9 mouse cellular contexts compared by ENCODE assay signal in the genomic region with DNA sequence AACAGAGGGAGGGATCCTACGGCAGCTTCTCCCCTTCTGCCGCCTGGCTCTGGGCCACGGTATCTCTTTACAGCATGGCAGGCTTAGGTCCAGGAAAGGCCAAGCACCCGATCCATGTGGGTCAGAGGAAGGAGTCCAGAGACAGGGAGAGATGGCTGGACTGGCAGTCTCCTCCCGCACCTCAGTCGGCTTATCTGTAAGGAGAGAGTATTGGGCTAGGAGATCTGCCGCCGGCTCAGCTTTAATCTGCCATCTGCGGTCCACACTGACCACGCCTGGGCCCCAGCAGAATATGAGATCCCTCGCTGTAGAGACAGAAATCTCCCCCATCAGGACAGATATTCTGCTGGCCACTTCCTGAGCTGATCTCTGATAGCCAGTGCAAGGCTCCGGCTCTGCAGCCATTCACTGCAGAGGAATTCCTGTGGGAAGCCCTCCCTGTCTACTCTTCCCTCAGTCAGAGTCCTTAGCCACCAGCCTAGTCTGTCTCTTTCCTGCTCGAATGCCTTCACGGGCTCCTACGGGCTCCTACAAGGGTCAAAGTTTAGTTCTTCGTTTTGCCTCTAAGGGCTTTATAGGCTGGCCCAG. TPM values are rescaled to one million over a fixed set of nuclear protein-coding genes. Genes with fewer than 3 reads are reported as not detected.
A peak's percentile ranks its signal among the peaks of the same experiment; 100 is the strongest.
DNase-seq lines count a peak whose midpoint lies in the region; ATAC-seq and TF ChIP-seq lines count a peak whose summit lies in the region.
"Had no signal": no experiment of that assay in that cellular context is flagged by ENCODE, and none has a peak within 500 bp of the region (broad histone marks: within the 10 kb centered on the region; RNA-seq: fewer than 3 reads in every experiment).

No protein-coding gene starts in this region.

- no peak for ATAC-seq in neural tube, embryonic 11.5 days (ENCODE audit: insufficient read depth, low FRiP score, low TSS enrichment)
- ATAC-seq in neural tube, embryonic 15.5 days (ENCODE audit: low FRiP score), result no peak
- ATAC-seq in lung, postnatal 0 days, result peak; percentile 23
- ATAC-seq in activated CD4-positive, CD25-positive, alpha-beta regulatory T cell, adult 4 months, result no peak
- ATAC-seq: Patski had no signal

- WGBS in neural tube, embryonic 11.5 days, result 57% methylated on average over 16 of the region's 16 CpGs
- WGBS in neural tube, embryonic 15.5 days, result 60% methylated on average over 16 of the region's 16 CpGs
- 33% methylated on average over 16 of the region's 16 CpGs for WGBS in kidney, adult 2 months
- WGBS in lung, postnatal 0 days, result 35% methylated on average over 16 of the region's 16 CpGs

- no peak for TF ChIP-seq CTCF in gastrocnemius, adult 2 months (IDR thresholded peaks at IDR 0.05)
- no peak for TF ChIP-seq CTCF in kidney, adult 2 months (conservative IDR thresholded peaks at IDR 0.05; ENCODE audit: insufficient read depth, insufficient read length, low read depth, low read length)
- TF ChIP-seq CTCF in lung, postnatal 0 days (IDR thresholded peaks at IDR 0.05), result no peak

- H3K4me1 ChIP-seq in neural tube, embryonic 11.5 days (ENCODE audit: control insufficient read depth, insufficient read depth, low read length), result peaks cover 14% of the 10 kb centered on the region
- peaks cover 15% of the 10 kb centered on the region for H3K4me1 ChIP-seq in neural tube, embryonic 15.5 days
- H3K4me1 ChIP-seq in kidney, adult 2 months (ENCODE audit: control insufficient read depth, insufficient read depth, low read length), result peaks cover 8% of the 10 kb centered on the region; the same call in 1 of the 2 replicates
- peaks cover 32% of the 10 kb centered on the region for H3K4me1 ChIP-seq in lung, postnatal 0 days (ENCODE audit: insufficient read depth, low read depth, low read length)

- no peaks in the 10 kb centered on the region for H3K36me3 ChIP-seq in neural tube, embryonic 11.5 days (ENCODE audit: control insufficient read depth, insufficient read depth, low read length)
- no peaks in the 10 kb centered on the region for H3K36me3 ChIP-seq in neural tube, embryonic 15.5 days
- H3K36me3 ChIP-seq in kidney, adult 2 months (ENCODE audit: control insufficient read depth, insufficient read depth, low read length), result no peaks in the 10 kb centered on the region
- no peaks in the 10 kb centered on the region for H3K36me3 ChIP-seq in lung, postnatal 0 days (ENCODE audit: insufficient read depth, low read length)

- no peaks in the 10 kb centered on the region for H3K27me3 ChIP-seq in neural tube, embryonic 11.5 days (ENCODE audit: control insufficient read depth, insufficient read depth, low read length)
- H3K27me3 ChIP-seq in neural tube, embryonic 15.5 days (replicated peaks), result no peaks in the 10 kb centered on the region
- H3K27me3 ChIP-seq in kidney, adult 2 months (replicated peaks; ENCODE audit: control insufficient read depth, insufficient read depth, low read length), result no peaks in the 10 kb centered on the region
- no peaks in the 10 kb centered on the region for H3K27me3 ChIP-seq in lung, postnatal 0 days (replicated peaks; ENCODE audit: insufficient read depth, low read length)
- H3K27me3 ChIP-seq: Patski had no signal

- TF ChIP-seq POLR2A in kidney, adult 2 months (IDR thresholded peaks at IDR 0.05; ENCODE audit: low read depth, low read length), result no peak

- intact Hi-C loops in gastrocnemius, adult 2 months (cut with DNase I), result loop anchor here (10.0 kb wide), 1 partner anchor 952 kb away; a partner anchor contains a TSS

- H3K9ac ChIP-seq in neural tube, embryonic 11.5 days (ENCODE audit: low read length), result peak overlapping the region; percentile 32; the same call in 1 of the 2 replicates
- H3K9ac ChIP-seq in neural tube, embryonic 15.5 days (replicated peaks), result no peak overlapping the region
- H3K9ac ChIP-seq in lung, postnatal 0 days (replicated peaks; ENCODE audit: low read depth), result no peak overlapping the region

- no peaks in the 10 kb centered on the region for H3K9me3 ChIP-seq in neural tube, embryonic 11.5 days (ENCODE audit: control insufficient read depth, low read length)
- no peaks in the 10 kb centered on the region for H3K9me3 ChIP-seq in neural tube, embryonic 15.5 days (replicated peaks)
- no peaks in the 10 kb centered on the region for H3K9me3 ChIP-seq in lung, postnatal 0 days (ENCODE audit: low read length)

- no peak for TF ChIP-seq EP300 in lung, postnatal 0 days (IDR thresholded peaks at IDR 0.05)

- H3K4me3 ChIP-seq in neural tube, embryonic 11.5 days (ENCODE audit: low read depth, low read length), result no peak overlapping the region
- no peak overlapping the region for H3K4me3 ChIP-seq in neural tube, embryonic 15.5 days (replicated peaks)
- H3K4me3 ChIP-seq in gastrocnemius, adult 2 months, result peak overlapping the region; percentile 61
- peak overlapping the region; percentile 35 for H3K4me3 ChIP-seq in kidney, adult 2 months (ENCODE audit: insufficient read depth, low read depth, low read length)
- H3K4me3 ChIP-seq in lung, postnatal 0 days (ENCODE audit: low read depth, low read length), result no peak overlapping the region

- peak overlapping the region; percentile 12; the same call in 1 of the 2 replicates for H3K4me2 ChIP-seq in neural tube, embryonic 11.5 days (ENCODE audit: low read depth)
- no peak overlapping the region for H3K4me2 ChIP-seq in neural tube, embryonic 15.5 days
- H3K4me2 ChIP-seq in lung, postnatal 0 days (replicated peaks; ENCODE audit: low read depth, low read length), result no peak overlapping the region

- 0 out of 2 replicates have a peak overlapping the region, but pooled peaks have one; percentile 27 for H3K27ac ChIP-seq in neural tube, embryonic 11.5 days (ENCODE audit: low read depth, low read length)
- H3K27ac ChIP-seq in neural tube, embryonic 15.5 days (replicated peaks), result no peak overlapping the region
- peak overlapping the region; percentile 93 for H3K27ac ChIP-seq in gastrocnemius, adult 2 months
- H3K27ac ChIP-seq in kidney, adult 2 months (ENCODE audit: insufficient read depth, low read depth, low read length), result peak overlapping the region; percentile 51
- H3K27ac ChIP-seq in lung, postnatal 0 days (ENCODE audit: low read length), result peak overlapping the region; percentile 57

- DNase-seq in neural tube, embryonic 11.5 days (ENCODE audit: low spot score), result no peak
- peak; percentile 90 for DNase-seq in gastrocnemius, adult 2 months
- DNase-seq in kidney, adult 2 months, result peak; percentile 71
- peak; percentile 24 for DNase-seq in lung, postnatal 0 days (ENCODE audit: low spot score)
- no peak for DNase-seq in layer of hippocampus, adult 9-10 months (ENCODE audit: low spot score)
- no peak for DNase-seq in layer of hippocampus, adult 8-10 months (ENCODE audit: low spot score in 2 of 2)

RNA-seq across cellular contexts. Expression of a gene that starts 8.0 kb away (rescaled TPM):
- polyA plus RNA-seq in neural tube, embryonic 11.5 days (2014; fragmentation: Nextera tagmentation; extraction: Ambion mirVana), result 97.9 and 110 TPM in 2 replicates
- polyA plus RNA-seq in neural tube, embryonic 15.5 days (2015; fragmentation: Nextera tagmentation; extraction: Ambion mirVana), result 20.6 and 29.3 TPM in 2 replicates
- 10 to 100 TPM; 14.1 to 46.8 TPM for total RNA-seq in gastrocnemius, adult 2 months (2021)
- 20.3 and 23.7 TPM in 2 replicates for polyA plus RNA-seq in kidney, adult 2 months (2012; rRNA removed)
- 177 and 184 TPM in 2 replicates for polyA plus RNA-seq in lung, postnatal 0 days (2015; fragmentation: Nextera tagmentation; extraction: Ambion mirVana)
- 10 to 100 TPM; 14.4 to 18.4 (median 17.3) TPM for total RNA-seq in layer of hippocampus, adult 8-10 months (2022)
- polyA plus RNA-seq in activated CD4-positive, CD25-positive, alpha-beta regulatory T cell, adult 4 months (2017; shearing (Covaris generic)), result 100 to 1,000 TPM; 174 to 181 TPM

RNA-seq across cellular contexts. Expression of a gene that starts 24.1 kb away (rescaled TPM):
- 0.15 TPM in 1 of 2 replicates, not detected in the other for polyA plus RNA-seq in neural tube, embryonic 11.5 days (2014; fragmentation: Nextera tagmentation; extraction: Ambion mirVana)
- 0.87 and 0.89 TPM in 2 replicates for polyA plus RNA-seq in neural tube, embryonic 15.5 days (2015; fragmentation: Nextera tagmentation; extraction: Ambion mirVana)
- total RNA-seq in gastrocnemius, adult 2 months (2021), result not detected
- not detected in 2 replicates for polyA plus RNA-seq in kidney, adult 2 months (2012; rRNA removed)
- 0.29 TPM in 1 of 2 replicates, not detected in the other for polyA plus RNA-seq in lung, postnatal 0 days (2015; fragmentation: Nextera tagmentation; extraction: Ambion mirVana)
- total RNA-seq in layer of hippocampus, adult 8-10 months (2022), result under 1 TPM in 1 of 4 experiments, not detected in 3; 0.32 TPM
- polyA plus RNA-seq in activated CD4-positive, CD25-positive, alpha-beta regulatory T cell, adult 4 months (2017; shearing (Covaris generic)), result not detected
- polyA plus RNA-seq: Patski had no signal

RNA-seq across cellular contexts. Expression of a gene that starts 49.9 kb away (rescaled TPM):
- 16.0 and 16.7 TPM in 2 replicates for polyA plus RNA-seq in neural tube, embryonic 11.5 days (2014; fragmentation: Nextera tagmentation; extraction: Ambion mirVana)
- polyA plus RNA-seq in neural tube, embryonic 15.5 days (2015; fragmentation: Nextera tagmentation; extraction: Ambion mirVana), result 14.5 and 14.6 TPM in 2 replicates
- 100 to 1,000 TPM in 1 of 2 experiments, 10 to 100 TPM in 1; 53.6 to 322 TPM for total RNA-seq in gastrocnemius, adult 2 months (2021)
- polyA plus RNA-seq in kidney, adult 2 months (2012; rRNA removed), result 9.7 and 11.9 TPM in 2 replicates
- polyA plus RNA-seq in lung, postnatal 0 days (2015; fragmentation: Nextera tagmentation; extraction: Ambion mirVana), result 9.7 and 10.0 TPM in 2 replicates
- 10 to 100 TPM in 3 of 4 experiments, 1 to 10 TPM in 1; 8.4 to 11.4 (median 10.1) TPM for total RNA-seq in layer of hippocampus, adult 8-10 months (2022)
- not detected for polyA plus RNA-seq in activated CD4-positive, CD25-positive, alpha-beta regulatory T cell, adult 4 months (2017; shearing (Covaris generic))

Comparison
In these comparisons a context has a peak if more than half of its experiments do, and no peak if none do; other contexts are left out.
1. DNase-seq: peak in gastrocnemius, adult 2 months (single experiment), kidney, adult 2 months (single experiment) and lung, postnatal 0 days (single experiment); none in neural tube, embryonic 11.5 days (single experiment), layer of hippocampus, adult 9-10 months (single experiment) and layer of hippocampus, adult 8-10 months (0 of 2).
2. H3K4me3 ChIP-seq: peak in gastrocnemius, adult 2 months (single experiment) and kidney, adult 2 months (single experiment); none in neural tube, embryonic 11.5 days (single experiment), neural tube, embryonic 15.5 days (single experiment) and lung, postnatal 0 days (single experiment).
3. RNA of a gene that starts 49.9 kb away (polyA plus RNA-seq): 16.0 to 16.7 TPM in neural tube, embryonic 11.5 days, 14.5 to 14.6 TPM in neural tube, embryonic 15.5 days, 9.7 to 10.0 TPM in lung, postnatal 0 days and 9.7 to 11.9 TPM in kidney, adult 2 months; not detected in activated CD4-positive, CD25-positive, alpha-beta regulatory T cell, adult 4 months; every median in the first group is over 10 times any median in the second.